17 mouse cellular contexts compared by ENCODE assay signal in genomic region chr19:3551573-3552159, GRCm38 (mm10). TPM values are rescaled to one million over a fixed set of nuclear protein-coding genes. Genes with fewer than 3 reads are reported as not detected.
DNase-seq lines count a peak whose midpoint lies in the region; ATAC-seq and TF ChIP-seq lines count a peak whose summit lies in the region.
"Had no signal": no experiment of that assay in that cellular context is flagged by ENCODE, and none has a peak within 500 bp of the region (broad histone marks: within the 10 kb centered on the region; RNA-seq: fewer than 3 reads in every experiment).

No protein-coding gene starts in this region.

- 57% methylated on average over 4 of the region's 4 CpGs for WGBS in hindbrain, embryonic 14.5 days
- 67% methylated on average over 4 of the region's 4 CpGs for WGBS in hindbrain, embryonic 13.5 days
- WGBS in intestine, postnatal 0 days: 21% methylated on average over 4 of the region's 4 CpGs
- 81% methylated on average over 4 of the region's 4 CpGs for WGBS in forebrain, embryonic 13.5 days

- intact Hi-C loops in left cerebral cortex, postnatal 25 days (cut with DNase I): no loop called here

- no peak for ATAC-seq in hindbrain, embryonic 14.5 days (ENCODE audit: low FRiP score)
- no peak for ATAC-seq in hindbrain, embryonic 13.5 days (ENCODE audit: low FRiP score)
- 0 out of 2 replicates have a peak, but pooled peaks have one; percentile 38 for ATAC-seq in intestine, postnatal 0 days
- no peak for ATAC-seq in forebrain, embryonic 13.5 days
- ATAC-seq: forebrain, embryonic 15.5 days had no signal

- H3K4me2 ChIP-seq in hindbrain, embryonic 14.5 days (replicated peaks): no peak overlapping the region
- no peak overlapping the region for H3K4me2 ChIP-seq in hindbrain, embryonic 13.5 days
- no peak overlapping the region for H3K4me2 ChIP-seq in intestine, postnatal 0 days (replicated peaks; ENCODE audit: low read depth)
- no peak overlapping the region for H3K4me2 ChIP-seq in forebrain, embryonic 13.5 days
- H3K4me2 ChIP-seq: embryonic facial prominence, embryonic 15.5 days; forebrain, embryonic 15.5 days; limb, embryonic 13.5 days; midbrain, embryonic 12.5 days had no signal

- TF ChIP-seq CTCF in intestine, postnatal 0 days (IDR thresholded peaks at IDR 0.05; ENCODE audit: low read depth): no peak

- H3K27ac ChIP-seq in hindbrain, embryonic 14.5 days: 0 out of 2 replicates have a peak overlapping the region, but pooled peaks have one; percentile 4
- no peak overlapping the region; the same call in 1 of the 2 replicates for H3K27ac ChIP-seq in hindbrain, embryonic 13.5 days
- H3K27ac ChIP-seq in intestine, postnatal 0 days (ENCODE audit: low read depth, low read length): peak overlapping the region; percentile 54
- H3K27ac ChIP-seq in forebrain, embryonic 13.5 days: no peak overlapping the region
- H3K27ac ChIP-seq: embryonic facial prominence, embryonic 15.5 days; forebrain, embryonic 15.5 days; limb, embryonic 13.5 days; midbrain, embryonic 12.5 days had no signal

- H3K9me3 ChIP-seq in hindbrain, embryonic 14.5 days (ENCODE audit: control insufficient read depth, low read length): no peaks in the 10 kb centered on the region
- no peaks in the 10 kb centered on the region for H3K9me3 ChIP-seq in hindbrain, embryonic 13.5 days
- H3K9me3 ChIP-seq in intestine, postnatal 0 days (ENCODE audit: control insufficient read depth): no peaks in the 10 kb centered on the region
- H3K9me3 ChIP-seq in forebrain, embryonic 13.5 days (replicated peaks): no peaks in the 10 kb centered on the region
- H3K9me3 ChIP-seq: embryonic facial prominence, embryonic 15.5 days; forebrain, embryonic 15.5 days; limb, embryonic 13.5 days; midbrain, embryonic 12.5 days had no signal

- H3K27me3 ChIP-seq in hindbrain, embryonic 14.5 days (ENCODE audit: control insufficient read depth, insufficient read depth, low read length): no peaks in the 10 kb centered on the region
- H3K27me3 ChIP-seq in hindbrain, embryonic 13.5 days: no peaks in the 10 kb centered on the region
- H3K27me3 ChIP-seq in intestine, postnatal 0 days (replicated peaks; ENCODE audit: control insufficient read depth, insufficient read depth, low read length): no peaks in the 10 kb centered on the region
- H3K27me3 ChIP-seq in forebrain, embryonic 13.5 days: no peaks in the 10 kb centered on the region
- H3K27me3 ChIP-seq: embryonic facial prominence, embryonic 15.5 days; forebrain, embryonic 15.5 days; limb, embryonic 13.5 days; midbrain, embryonic 12.5 days had no signal

- DNase-seq in hindbrain, embryonic 14.5 days (ENCODE audit: low spot score): no peak
- peak; percentile 70 for DNase-seq in 416B (ENCODE audit: low read depth)
- DNase-seq in kidney, postnatal 10 days: peak; percentile 58
- DNase-seq in adrenal gland, postnatal 25 days: no peak
- no peak for DNase-seq in left cerebral cortex, postnatal 25 days (ENCODE audit: low spot score in 2 of 2)
- DNase-seq: adrenal gland, postnatal 36 days; B cell, adult 2 months; cerebellum, postnatal 25 days; lung, postnatal 10 days; thymus, postnatal 36 days had no signal

- H3K4me1 ChIP-seq in hindbrain, embryonic 14.5 days (replicated peaks; ENCODE audit: control insufficient read depth, insufficient read depth, low read length): no peaks in the 10 kb centered on the region
- H3K4me1 ChIP-seq in hindbrain, embryonic 13.5 days (replicated peaks): peaks cover 4% of the 10 kb centered on the region
- peaks cover 6% of the 10 kb centered on the region; the same call in 1 of the 2 replicates for H3K4me1 ChIP-seq in intestine, postnatal 0 days (replicated peaks; ENCODE audit: control insufficient read depth, insufficient read depth, low read length)
- H3K4me1 ChIP-seq in forebrain, embryonic 13.5 days: no peaks in the 10 kb centered on the region
- H3K4me1 ChIP-seq: embryonic facial prominence, embryonic 15.5 days; midbrain, embryonic 12.5 days had no signal

- H3K36me3 ChIP-seq in hindbrain, embryonic 14.5 days (replicated peaks; ENCODE audit: control insufficient read depth, insufficient read depth): 0 out of 2 replicates have a peak, but pooled peaks cover 9% of the 10 kb centered on the region
- no peaks in the 10 kb centered on the region; the same call in 1 of the 2 replicates for H3K36me3 ChIP-seq in hindbrain, embryonic 13.5 days
- no peaks in the 10 kb centered on the region for H3K36me3 ChIP-seq in intestine, postnatal 0 days (ENCODE audit: control insufficient read depth, insufficient read depth)
- H3K36me3 ChIP-seq in forebrain, embryonic 13.5 days (ENCODE audit: poor library complexity, severe bottlenecking): peaks cover 6% of the 10 kb centered on the region; the same call in 1 of the 2 replicates
- H3K36me3 ChIP-seq: forebrain, embryonic 15.5 days had no signal

- no peak overlapping the region; the same call in 1 of the 2 replicates for H3K9ac ChIP-seq in hindbrain, embryonic 14.5 days
- no peak overlapping the region for H3K9ac ChIP-seq in hindbrain, embryonic 13.5 days
- no peak overlapping the region for H3K9ac ChIP-seq in intestine, postnatal 0 days (ENCODE audit: low read depth, low read length)
- H3K9ac ChIP-seq in forebrain, embryonic 13.5 days: no peak overlapping the region
- H3K9ac ChIP-seq: embryonic facial prominence, embryonic 15.5 days; forebrain, embryonic 15.5 days; limb, embryonic 13.5 days; midbrain, embryonic 12.5 days had no signal

- no peak overlapping the region for H3K4me3 ChIP-seq in hindbrain, embryonic 14.5 days (replicated peaks; ENCODE audit: low read length)
- H3K4me3 ChIP-seq in hindbrain, embryonic 13.5 days: no peak overlapping the region
- no peak overlapping the region for H3K4me3 ChIP-seq in intestine, postnatal 0 days (ENCODE audit: low read depth, low read length)
- no peak overlapping the region for H3K4me3 ChIP-seq in forebrain, embryonic 13.5 days
- H3K4me3 ChIP-seq: embryonic facial prominence, embryonic 15.5 days; forebrain, embryonic 15.5 days; limb, embryonic 13.5 days; midbrain, embryonic 12.5 days had no signal

RNA-seq across cellular contexts. Expression of gene Ppp6r3, which starts 23.9 kb away (rescaled TPM):
- 59.9 and 69.8 TPM in 2 replicates for polyA plus RNA-seq in hindbrain, embryonic 14.5 days (2014; fragmentation: Nextera tagmentation; extraction: Ambion mirVana)
- 60.6 and 62.6 TPM in 2 replicates for polyA plus RNA-seq in hindbrain, embryonic 13.5 days (2015; fragmentation: Nextera tagmentation; extraction: Ambion mirVana)
- 25.7 and 28.5 TPM in 2 replicates for polyA plus RNA-seq in intestine, postnatal 0 days (2015; fragmentation: Nextera tagmentation; extraction: Ambion mirVana)
- polyA plus RNA-seq in forebrain, embryonic 13.5 days (2015; fragmentation: Nextera tagmentation; extraction: Ambion mirVana): 64.4 and 72.2 TPM in 2 replicates
- 112 and 119 TPM in 2 replicates for total RNA-seq in adrenal gland, postnatal 25 days (2021)
- total RNA-seq in left cerebral cortex, postnatal 25 days (2021): 10 to 100 TPM; 79.2 to 80.9 TPM

Comparison
In these comparisons a context has a peak if more than half of its experiments do, and no peak if none do; other contexts are left out.
1. H3K27ac ChIP-seq: peak in hindbrain, embryonic 14.5 days (single experiment) and intestine, postnatal 0 days (single experiment); none in hindbrain, embryonic 13.5 days (single experiment) and forebrain, embryonic 13.5 days (single experiment).
2. DNase-seq: peak in 416B (single experiment) and kidney, postnatal 10 days (single experiment); none in hindbrain, embryonic 14.5 days (single experiment), adrenal gland, postnatal 25 days (single experiment) and left cerebral cortex, postnatal 25 days (0 of 2).